11 mouse cellular contexts compared by ENCODE assay signal in the genomic region with DNA sequence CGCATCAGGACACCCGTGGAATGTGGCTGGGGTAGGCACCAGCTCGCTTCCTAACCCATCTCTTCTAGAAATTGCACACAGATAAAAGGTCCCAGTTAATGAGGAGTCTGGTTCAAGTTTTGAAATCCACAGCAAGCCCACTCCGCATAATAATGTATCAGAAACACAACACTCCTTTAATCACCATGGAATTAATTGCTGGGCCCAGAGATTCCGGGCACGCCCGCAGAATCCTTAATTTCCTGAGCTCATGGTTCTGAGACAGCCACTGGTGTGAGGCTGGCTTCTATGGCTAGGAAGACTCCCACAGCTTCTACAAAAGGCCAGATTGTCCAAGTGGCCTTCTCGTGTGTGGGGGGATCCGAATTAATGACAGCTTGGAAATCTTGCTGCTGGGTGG. TPM values are rescaled to one million over a fixed set of nuclear protein-coding genes. Genes with fewer than 3 reads are reported as not detected.
DNase-seq lines count a peak whose midpoint lies in the region; ATAC-seq lines count a peak whose summit lies in the region.
"Had no signal": no experiment of that assay in that cellular context is flagged by ENCODE, and none has a peak within 500 bp of the region (broad histone marks: within the 10 kb centered on the region; RNA-seq: fewer than 3 reads in every experiment).

No protein-coding gene starts in this region.

- no peaks in the 10 kb centered on the region for H3K36me3 ChIP-seq in embryonic facial prominence, embryonic 15.5 days
- H3K36me3 ChIP-seq in hindbrain, embryonic 14.5 days (replicated peaks; ENCODE audit: control insufficient read depth, insufficient read depth) = no peaks in the 10 kb centered on the region
- no peaks in the 10 kb centered on the region for H3K36me3 ChIP-seq in limb, embryonic 10.5 days
- H3K36me3 ChIP-seq: heart, embryonic 15.5 days had no signal

- H3K9me3 ChIP-seq in embryonic facial prominence, embryonic 15.5 days (replicated peaks) = no peaks in the 10 kb centered on the region
- no peaks in the 10 kb centered on the region for H3K9me3 ChIP-seq in hindbrain, embryonic 14.5 days (ENCODE audit: control insufficient read depth, low read length)
- H3K9me3 ChIP-seq in limb, embryonic 10.5 days (replicated peaks) = no peaks in the 10 kb centered on the region
- H3K9me3 ChIP-seq: heart, embryonic 15.5 days had no signal

- H3K27me3 ChIP-seq in embryonic facial prominence, embryonic 15.5 days = no peaks in the 10 kb centered on the region
- H3K27me3 ChIP-seq in hindbrain, embryonic 14.5 days (ENCODE audit: control insufficient read depth, insufficient read depth, low read length) = no peaks in the 10 kb centered on the region
- no peaks in the 10 kb centered on the region for H3K27me3 ChIP-seq in limb, embryonic 10.5 days (ENCODE audit: low read depth, poor library complexity, severe bottlenecking)
- H3K27me3 ChIP-seq: heart, embryonic 15.5 days had no signal

- no peak overlapping the region for H3K4me2 ChIP-seq in embryonic facial prominence, embryonic 15.5 days (replicated peaks)
- no peak overlapping the region for H3K4me2 ChIP-seq in hindbrain, embryonic 14.5 days (replicated peaks)
- H3K4me2 ChIP-seq: heart, embryonic 15.5 days had no signal

- H3K27ac ChIP-seq in embryonic facial prominence, embryonic 15.5 days (replicated peaks) = peak overlapping the region; percentile 91; the same call in 1 of the 2 replicates
- 0 out of 2 replicates have a peak overlapping the region, but pooled peaks have one; percentile 21 for H3K27ac ChIP-seq in hindbrain, embryonic 14.5 days
- H3K27ac ChIP-seq in limb, embryonic 10.5 days = peak overlapping the region; percentile 25; the same call in 1 of the 2 replicates

- no peak overlapping the region for H3K4me3 ChIP-seq in embryonic facial prominence, embryonic 15.5 days (replicated peaks)
- no peak overlapping the region for H3K4me3 ChIP-seq in hindbrain, embryonic 14.5 days (replicated peaks; ENCODE audit: low read length)
- H3K4me3 ChIP-seq in limb, embryonic 10.5 days = no peak overlapping the region
- H3K4me3 ChIP-seq: heart, embryonic 15.5 days had no signal

- WGBS in embryonic facial prominence, embryonic 15.5 days = 66% methylated on average over 9 of the region's 9 CpGs
- WGBS in hindbrain, embryonic 14.5 days = 48% methylated on average over 9 of the region's 9 CpGs
- 86% methylated on average over 9 of the region's 9 CpGs for WGBS in limb, embryonic 10.5 days

- DNase-seq in frontal cortex, postnatal 25 days (ENCODE audit: low spot score in 2 of 2) = no peak
- no peak for DNase-seq in hindbrain, embryonic 14.5 days (ENCODE audit: low spot score)
- DNase-seq in limb, embryonic 10.5 days (ENCODE audit: low spot score) = no peak
- no peak for DNase-seq in ovary, postnatal 10 days (ENCODE audit: low spot score)
- no peak for DNase-seq in urinary bladder, postnatal 14 days (ENCODE audit: low spot score)
- DNase-seq in kidney, postnatal 14 days = no peak
- DNase-seq: kidney, adult 2 months; liver, postnatal 0 days had no signal

- peaks cover 53% of the 10 kb centered on the region for H3K4me1 ChIP-seq in embryonic facial prominence, embryonic 15.5 days
- peaks cover 9% of the 10 kb centered on the region for H3K4me1 ChIP-seq in hindbrain, embryonic 14.5 days (replicated peaks; ENCODE audit: control insufficient read depth, insufficient read depth, low read length)
- peaks cover 30% of the 10 kb centered on the region for H3K4me1 ChIP-seq in limb, embryonic 10.5 days

- ATAC-seq in frontal cortex, adult (ENCODE audit: low TSS enrichment) = peak; percentile 28; the same call in 1 of the 2 replicates
- ATAC-seq in embryonic facial prominence, embryonic 15.5 days (ENCODE audit: insufficient number of reproducible peaks, low FRiP score, low TSS enrichment, low read depth) = no peak
- ATAC-seq in hindbrain, embryonic 14.5 days (ENCODE audit: low FRiP score) = peak; percentile 43; the same call in 1 of the 2 replicates
- ATAC-seq: liver, postnatal 0 days had no signal

- no peak overlapping the region for H3K9ac ChIP-seq in embryonic facial prominence, embryonic 15.5 days
- no peak overlapping the region for H3K9ac ChIP-seq in hindbrain, embryonic 14.5 days
- H3K9ac ChIP-seq: heart, embryonic 15.5 days; liver, postnatal 0 days had no signal

RNA-seq across cellular contexts. Expression of a gene that starts 15.3 kb away (rescaled TPM):
- 64.0 and 67.1 TPM in 2 replicates for polyA plus RNA-seq in embryonic facial prominence, embryonic 15.5 days (2015; fragmentation: Nextera tagmentation; extraction: Ambion mirVana)
- 14.7 and 17.8 TPM in 2 replicates for polyA plus RNA-seq in hindbrain, embryonic 14.5 days (2014; fragmentation: Nextera tagmentation; extraction: Ambion mirVana)
- 12.1 and 12.3 TPM in 2 replicates for polyA plus RNA-seq in limb, embryonic 10.5 days (2016; fragmentation: Nextera tagmentation; extraction: Ambion mirVana)

Comparison
In these comparisons a context has a peak if more than half of its experiments do, and no peak if none do; other contexts are left out.
1. H3K27ac ChIP-seq: peak in every context shown above with its lines; median percentile 91 in embryonic facial prominence, embryonic 15.5 days; 25 in limb, embryonic 10.5 days; 21 in hindbrain, embryonic 14.5 days.